Mouse (Mus musculus): ENCODE measurements at regions not wholly inside any gene's neighbourhood (a gene's known extent, or its start where the extent isn't known, plus 50 kb on each side); places are given as distances from the start of the nearest gene placed in this dataset.
"Not testable (repeated sequence)": the region's sequence is repeated elsewhere in the genome, so short reads cannot be mapped to it uniquely, and the experiment has no call there.

DNA sequence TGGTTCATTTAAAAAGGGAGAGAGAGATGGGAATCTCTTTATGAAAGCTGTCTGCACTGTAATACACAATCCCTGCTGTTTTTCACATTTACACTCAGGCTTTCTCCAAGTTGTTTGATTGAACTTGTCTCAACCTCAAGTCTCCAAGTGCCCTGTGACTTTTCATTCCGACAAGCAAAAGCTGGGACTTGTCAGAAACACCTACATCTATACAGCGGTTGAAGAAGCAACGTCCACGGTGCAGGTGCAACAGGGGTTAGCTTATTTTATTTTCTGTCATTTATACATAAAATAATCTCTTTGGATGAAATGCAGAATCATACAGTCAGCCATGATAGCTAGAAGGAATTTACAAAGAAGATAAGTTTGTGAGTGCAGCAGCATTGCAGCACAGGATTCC, 184.6 kb upstream of the Gm21293 start:
- no peak for DNase-seq

DNA sequence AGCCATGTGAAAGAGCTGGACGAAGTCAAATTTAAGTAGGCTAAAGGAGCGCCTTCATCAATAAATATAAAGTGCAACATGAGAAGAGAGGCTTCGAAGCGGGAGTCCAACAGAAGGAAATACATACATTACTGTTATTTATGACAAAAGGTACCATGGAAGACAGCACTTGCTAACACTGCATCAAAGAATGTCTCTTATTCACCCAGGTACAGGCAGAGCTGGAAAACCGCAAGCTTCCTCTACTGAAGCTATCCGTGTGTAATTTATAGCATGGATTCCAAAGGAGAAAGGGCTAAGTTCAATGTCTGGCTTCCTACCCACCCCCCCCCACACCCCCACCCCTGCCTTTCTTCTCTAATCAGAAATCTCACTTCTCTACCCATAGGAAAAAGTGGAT, 166.7 kb upstream of the Gm21293 start:
- no peak for DNase-seq

DNA sequence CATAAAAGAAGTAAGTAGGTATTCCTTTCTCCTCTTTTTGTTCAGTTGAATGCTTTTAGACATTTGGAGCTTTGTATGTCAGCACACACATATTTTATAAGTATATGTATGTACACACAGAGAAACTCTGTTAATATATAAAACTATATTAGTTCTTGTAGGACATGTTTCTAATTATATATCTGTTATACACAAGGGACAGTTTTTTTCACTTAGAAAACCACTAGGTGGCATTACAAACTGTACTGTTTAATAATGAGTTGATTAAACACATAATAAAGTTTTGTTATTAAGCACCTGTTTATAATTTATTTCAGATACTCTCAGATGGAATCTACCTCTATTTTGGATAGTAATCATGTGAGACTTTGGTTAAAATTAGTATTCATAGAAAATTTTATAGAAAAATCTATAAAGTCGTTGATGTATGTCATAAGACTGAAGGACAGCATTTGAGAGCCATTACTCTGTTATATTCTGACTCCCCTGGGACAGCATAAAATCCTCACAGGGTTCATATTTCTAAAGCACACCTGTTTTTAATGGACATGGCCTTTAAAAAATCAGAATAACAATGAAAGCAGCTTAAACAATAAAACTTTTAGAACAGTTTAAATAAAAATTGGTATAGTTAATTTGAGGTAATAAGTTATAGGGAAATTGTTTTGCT, 158.4 kb upstream of the Gm21293 start:
- DNase-seq = no peak

DNA sequence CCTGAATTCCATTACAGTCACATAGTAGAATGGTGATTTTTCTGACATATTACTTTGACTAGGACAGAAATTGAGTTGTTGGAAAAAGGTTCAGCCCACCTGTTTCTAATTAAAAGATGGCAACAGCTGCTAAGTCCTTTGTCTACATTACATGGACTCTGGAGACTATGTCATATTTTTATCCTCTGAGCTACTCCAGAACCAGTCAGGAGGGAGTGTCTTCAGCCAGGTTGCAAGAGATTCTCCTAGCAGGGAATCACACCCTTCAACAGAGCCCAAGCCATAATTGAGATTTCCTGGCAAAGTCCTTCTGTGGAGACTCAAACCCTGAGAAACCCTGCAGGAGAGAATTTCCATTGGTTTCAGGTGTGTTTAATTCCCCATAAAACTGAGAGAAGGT, 123.2 kb upstream of the Gm21293 start:
- DNase-seq = no peak

DNA sequence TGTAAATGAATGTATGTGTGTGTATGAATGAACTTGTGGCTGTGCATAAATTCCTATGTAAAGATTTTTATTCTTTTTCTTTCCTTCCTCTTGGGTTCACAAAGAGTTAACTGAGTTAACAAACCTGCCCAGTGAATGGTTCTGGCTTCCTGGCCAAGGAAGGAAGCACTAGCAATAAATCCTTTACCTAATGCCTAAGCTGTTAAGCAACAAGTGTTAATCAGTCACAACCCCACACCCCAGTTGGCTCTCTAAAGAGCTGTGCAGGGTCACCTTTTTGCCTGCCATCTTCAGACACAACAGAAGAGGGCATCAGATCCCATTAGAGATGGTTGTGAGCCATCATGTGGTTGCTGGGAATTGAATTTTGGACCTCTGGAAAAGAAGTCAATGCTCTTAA, 121.2 kb upstream of the Gm21293 start:
- DNase-seq = no peak

DNA sequence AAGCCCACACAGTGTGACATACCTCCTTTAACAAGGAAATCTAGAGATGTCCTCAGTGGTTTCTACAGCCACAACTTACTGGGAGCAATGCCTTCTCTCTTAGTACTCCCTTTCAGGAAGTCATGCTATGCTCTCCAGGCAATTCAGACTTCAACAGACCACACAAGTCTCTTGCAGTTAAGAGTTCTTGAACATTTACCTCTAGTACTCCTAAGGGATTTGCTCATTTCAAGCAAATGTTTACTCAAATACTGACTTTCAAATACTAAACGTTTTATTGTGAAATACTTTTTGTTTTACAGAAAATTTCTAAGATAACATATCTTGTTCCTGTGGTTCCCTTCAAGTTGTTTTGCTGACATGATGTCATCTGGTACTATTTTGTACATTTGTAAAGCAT, 114.6 kb upstream of the Gm21293 start:
- no peak for DNase-seq

DNA sequence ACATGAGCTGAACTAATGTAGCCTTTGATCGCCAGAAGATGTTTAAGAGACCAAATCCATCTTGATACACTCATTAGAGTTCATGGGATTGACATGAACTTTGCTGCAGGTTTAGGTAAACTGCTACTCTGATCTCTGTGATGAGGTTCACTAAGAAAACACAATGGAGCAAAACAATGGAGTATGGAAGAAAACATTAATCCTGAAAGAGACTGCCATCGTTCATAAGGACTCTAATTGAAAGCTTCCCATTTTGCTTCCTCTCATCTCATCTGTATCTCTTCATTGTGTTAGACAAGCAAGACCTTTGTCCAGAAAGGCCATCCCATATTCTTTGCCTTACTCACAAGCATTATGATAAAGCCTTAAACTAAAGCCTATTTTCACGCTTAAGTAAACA, 110.0 kb upstream of the Gm21293 start:
- no peak for DNase-seq

DNA sequence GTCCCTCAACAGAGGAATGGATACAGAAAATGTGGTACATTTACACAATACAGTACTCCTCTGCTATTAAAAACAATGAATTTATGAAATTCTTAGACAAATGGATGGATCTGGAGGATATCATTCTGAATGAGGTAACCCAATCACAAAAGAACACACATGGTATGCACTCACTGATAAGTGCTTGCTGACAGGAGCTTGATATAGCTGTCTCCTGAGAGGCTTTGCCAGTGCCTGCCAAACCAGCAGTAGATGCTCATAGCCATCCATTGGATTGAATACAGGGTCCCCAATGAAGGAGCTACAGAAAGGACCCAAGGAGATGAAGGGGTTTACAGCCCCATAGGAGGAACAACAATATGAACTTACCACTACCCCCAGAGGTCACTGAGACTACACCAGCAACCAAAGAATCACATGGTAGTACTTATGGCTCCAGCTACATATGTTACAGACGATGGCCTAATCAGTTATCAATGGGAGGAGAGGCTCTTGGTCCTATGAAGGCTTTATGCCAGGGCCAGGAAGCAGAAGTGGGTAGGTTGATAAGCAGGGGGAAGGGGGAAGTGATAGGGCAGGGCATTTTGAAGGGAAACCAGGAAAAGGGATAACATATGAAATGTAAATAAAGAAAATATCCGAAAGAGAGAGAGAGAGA, 100.9 kb upstream of the Gm21293 start:
- DNase-seq = not testable (repeated sequence)

DNA sequence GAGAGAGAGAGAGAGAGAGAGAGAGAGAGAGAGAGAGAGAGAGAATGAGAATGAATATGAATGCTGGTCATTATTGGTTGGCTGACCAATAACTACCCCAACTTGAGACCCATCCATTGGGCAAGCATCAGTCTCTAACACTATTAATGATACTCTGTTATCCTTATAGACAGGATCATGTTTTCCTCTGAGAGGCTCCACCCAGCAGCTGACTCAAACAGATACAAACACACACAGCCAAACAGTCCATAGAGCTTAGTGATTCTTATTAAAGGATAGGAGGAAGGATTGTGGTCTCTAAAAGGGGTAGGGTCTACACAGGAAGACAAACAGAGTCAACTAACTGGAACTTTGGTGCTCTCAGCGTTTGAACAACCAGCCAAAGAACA, 100.4 kb upstream of the Gm21293 start:
- DNase-seq = no peak

DNA sequence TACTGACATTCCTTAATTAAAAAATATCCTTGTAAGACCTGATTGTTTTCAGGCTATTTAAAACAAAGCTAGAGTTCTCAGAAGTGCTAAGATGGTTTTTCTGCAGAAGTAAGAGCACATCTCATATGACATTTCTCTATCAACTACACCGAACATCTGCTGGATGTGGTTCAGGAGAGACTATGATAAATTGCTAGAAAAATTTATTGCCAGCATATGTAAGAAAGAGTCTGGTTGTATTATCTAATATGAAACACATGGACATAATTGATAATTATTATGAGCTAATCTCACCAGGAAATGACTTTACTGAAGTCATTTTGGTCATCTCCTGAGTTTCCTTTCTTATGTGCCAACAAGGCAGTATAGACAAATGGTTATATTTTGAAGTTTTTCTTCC, 99.2 kb upstream of the Gm21293 start:
- no peak for DNase-seq
